Mouse (Mus musculus) kidney, adult 2 months (tissue): Measurements from ENCODE around the gene Grap2. TPM values are rescaled to one million over a fixed set of nuclear protein-coding genes. Genes with fewer than 3 reads are reported as not detected.

Experiments
- DNase-seq: peaks from one replicate; pipeline ENCODE4 v3.0.0; 2021
- H3K27ac ChIP-seq: fragments of 200-500 bp; 2 replicates; pipeline ENCODE4 v1.5.1; 2012; ENCODE audit warnings: low read depth, low read length, control low read depth, inconsistent platforms; ENCODE audit not compliant: insufficient read depth
- H3K27me3 ChIP-seq: fragments of 200-500 bp; replicated peaks from 2 replicates; pipeline ENCODE4 v1.6.1; 2012; ENCODE audit warnings: mild to moderate bottlenecking, moderate library complexity, low read length, inconsistent platforms; ENCODE audit not compliant: control insufficient read depth, insufficient read depth
- H3K36me3 ChIP-seq: fragments of 200-500 bp; 2 replicates; pipeline ENCODE4 v1.6.1; 2012; ENCODE audit warnings: mild to moderate bottlenecking, moderate library complexity, low read length, inconsistent platforms; ENCODE audit not compliant: control insufficient read depth, insufficient read depth
- H3K4me1 ChIP-seq: fragments of 200-500 bp; 2 replicates; pipeline ENCODE4 v1.6.1; 2011; ENCODE audit warnings: low read length; ENCODE audit not compliant: control insufficient read depth, insufficient read depth
- H3K4me3 ChIP-seq: fragments of 200-500 bp; 2 replicates; pipeline ENCODE4 v1.5.1; 2011; ENCODE audit warnings: mild to moderate bottlenecking, low read depth, low read length, control low read depth; ENCODE audit not compliant: insufficient read depth
- CTCF ChIP-seq: fragments of 200-500 bp; conservative IDR thresholded peaks from 2 replicates; pipeline ENCODE4 v1.5.1; 2011; ENCODE audit warnings: low read depth, mild to moderate bottlenecking, control low read depth, low read length, moderate library complexity, mixed read lengths; ENCODE audit not compliant: insufficient read depth, insufficient read length
- POLR2A ChIP-seq: fragments of 200-500 bp; IDR thresholded peaks from one replicate; pipeline ENCODE4 v1.6.1; 2011; ENCODE audit warnings: low read depth, low read length, control low read depth
- WGBS: fragments of 180-500 bp; shearing (Covaris S2); methylation state at CpG from one replicate; pipeline ENCODE4 v1.1.7; 2018; 5-methylcytosine and 5-hydroxymethylcytosine counted together
- polyA plus RNA-seq: library from polyadenylated mRNA; depleted of rRNA; stranded (reverse); fragments of >200 nt; gene quantifications from 2 replicates; pipeline ENCODE4 v1.2.3, GENCODE M21; 2012

The Grap2 gene
- polyA plus RNA-seq, 1 experiment: 2.5 TPM

DNA sequence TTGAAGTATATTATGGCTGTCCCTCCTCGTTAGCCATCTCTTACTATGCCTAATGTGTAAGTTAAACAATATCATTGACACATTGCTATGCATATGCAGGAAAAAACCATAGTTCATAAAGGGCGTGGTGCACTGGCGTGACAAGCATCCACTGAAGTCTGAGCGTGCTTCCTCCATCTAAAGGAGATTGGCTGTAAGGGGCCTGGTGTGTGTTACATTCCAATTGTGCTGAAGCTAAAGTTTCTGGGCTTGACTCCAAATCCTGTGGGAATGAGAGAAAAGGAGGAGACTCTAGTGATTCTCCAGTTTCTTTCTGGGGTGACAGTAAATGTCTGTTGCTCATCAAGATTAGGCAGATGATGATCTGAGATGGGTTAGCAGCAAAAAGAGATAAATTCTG is 4.7 kb upstream of the Grap2 start:
- 70% methylated on average over 4 of the region's 4 CpGs for WGBS
- TF ChIP-seq POLR2A (no peak), CTCF (no peak)
- H3K36me3 ChIP-seq: no peaks in the 10 kb centered on the region
- H3K27ac ChIP-seq: no peak overlapping the region
- H3K4me1 ChIP-seq: no peaks in the 10 kb centered on the region
- no peaks in the 10 kb centered on the region for H3K27me3 ChIP-seq
- H3K4me3 ChIP-seq: no peak overlapping the region
- no peak for DNase-seq

- TF ChIP-seq POLR2A: no peak
- TF ChIP-seq CTCF: no peak
- WGBS: 61% methylated on average over 7 of the region's 7 CpGs
- no peak overlapping the region for H3K4me3 ChIP-seq
- no peak for DNase-seq
- H3K27ac ChIP-seq: no peak overlapping the region
- H3K36me3 ChIP-seq: no peaks in the 10 kb centered on the region
- no peaks in the 10 kb centered on the region for H3K27me3 ChIP-seq
- no peaks in the 10 kb centered on the region for H3K4me1 ChIP-seq
Observed at GRCm38 (mm10) chr15:80569205-80569604, 3.2 kb upstream of the Grap2 start.

DNA sequence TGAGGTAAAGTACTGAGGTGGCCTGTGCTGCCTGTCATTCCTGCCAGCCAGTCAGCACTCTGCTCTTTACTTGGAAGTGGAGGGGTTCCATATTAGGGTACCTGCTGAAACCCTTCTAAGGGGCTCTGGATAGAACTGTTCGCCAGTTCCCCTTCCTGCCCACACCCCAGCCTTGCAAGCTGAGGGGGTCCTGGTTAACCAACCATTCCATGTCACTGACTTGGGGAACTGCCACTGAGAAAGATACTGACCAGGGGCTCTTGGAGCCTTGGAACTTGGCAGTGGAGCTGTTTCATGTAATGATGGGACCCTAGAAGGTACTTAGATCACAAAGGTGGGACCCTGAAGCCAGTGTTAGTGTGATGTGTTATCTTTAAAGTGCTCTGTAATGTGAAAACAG is 2.2 kb upstream of the Grap2 start:
- no peak overlapping the region for H3K27ac ChIP-seq
- no peaks in the 10 kb centered on the region for H3K36me3 ChIP-seq
- WGBS: 86% methylated on average over 1 of the region's 1 CpGs
- TF ChIP-seq POLR2A (no peak), CTCF (no peak)
- H3K4me1 ChIP-seq: no peaks in the 10 kb centered on the region
- no peak for DNase-seq
- H3K27me3 ChIP-seq: no peaks in the 10 kb centered on the region
- no peak overlapping the region for H3K4me3 ChIP-seq

DNA sequence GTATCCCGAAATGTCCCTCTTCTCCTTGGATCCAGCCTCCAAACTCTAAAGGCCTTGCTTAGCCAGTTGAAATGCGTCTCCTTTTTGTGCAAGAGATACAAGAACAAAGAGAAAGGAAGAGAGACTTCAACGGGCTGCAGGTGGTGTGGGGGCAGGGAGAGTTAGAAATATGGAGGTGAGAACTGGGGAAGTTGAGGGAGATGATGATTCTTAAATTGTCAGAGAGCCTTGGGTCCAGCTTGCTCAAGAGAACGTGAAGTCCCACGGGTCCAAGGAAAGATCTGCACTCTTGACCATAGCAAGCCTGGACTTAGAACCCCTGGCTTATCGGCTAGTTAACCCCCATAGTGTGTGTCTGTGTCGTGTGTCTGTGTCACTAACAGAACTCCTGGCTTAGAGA is 783 bp upstream of the Grap2 start:
- whole genome bisulfite sequencing: 78% methylated on average over 7 of the region's 7 CpGs
- H3K36me3 ChIP-seq: no peaks in the 10 kb centered on the region

DNA sequence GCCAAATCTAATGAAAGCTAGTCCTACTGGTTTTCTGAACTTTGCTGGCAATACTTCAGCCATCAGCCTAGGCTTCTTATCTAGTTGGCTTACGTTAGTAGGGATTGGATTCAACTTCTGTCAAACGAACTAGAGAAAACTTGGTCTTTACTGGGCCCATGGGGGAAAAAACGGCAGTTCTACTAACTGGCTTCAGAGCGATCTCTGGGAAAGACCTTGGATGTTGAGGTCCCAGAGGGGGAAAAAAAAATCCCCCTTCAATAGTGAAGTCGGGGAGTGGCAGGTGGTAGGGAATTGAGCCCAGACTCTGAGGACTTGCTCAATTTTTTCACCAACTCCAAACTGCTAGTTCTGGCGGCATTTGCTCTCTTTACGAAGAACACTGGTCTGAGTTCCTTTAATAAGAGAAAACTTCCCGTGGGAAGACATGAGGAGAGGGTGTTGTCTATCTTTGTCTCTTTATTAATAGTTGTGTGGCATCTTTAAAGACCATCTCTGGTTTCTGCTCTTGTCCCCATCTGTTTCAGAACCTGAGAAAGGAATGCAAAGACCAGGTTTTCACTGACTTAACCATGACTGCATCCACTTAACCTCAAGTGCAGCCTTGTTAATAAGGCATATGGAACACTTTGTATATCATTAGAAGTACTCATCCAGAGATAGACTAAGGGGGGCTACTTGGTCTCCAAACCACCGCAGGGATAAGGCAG is 572 bp downstream of the Grap2 start:
- TF ChIP-seq CTCF (no peak), POLR2A (no peak)
- no peak overlapping the region for H3K4me3 ChIP-seq
- WGBS: 77% methylated on average over 9 of the region's 9 CpGs
- H3K4me1 ChIP-seq: no peaks in the 10 kb centered on the region
- no peaks in the 10 kb centered on the region for H3K36me3 ChIP-seq
- no peak for DNase-seq
- no peak overlapping the region for H3K27ac ChIP-seq
- no peaks in the 10 kb centered on the region for H3K27me3 ChIP-seq

More for the DNA sequence above, 783 bp upstream of the Grap2 start:
- no peak for DNase-seq
- no peak overlapping the region for H3K4me3 ChIP-seq
- H3K27me3 ChIP-seq: no peaks in the 10 kb centered on the region
- H3K27ac ChIP-seq: no peak overlapping the region
- no peak for TF ChIP-seq POLR2A
- no peak for TF ChIP-seq CTCF
- no peaks in the 10 kb centered on the region for H3K4me1 ChIP-seq

DNA sequence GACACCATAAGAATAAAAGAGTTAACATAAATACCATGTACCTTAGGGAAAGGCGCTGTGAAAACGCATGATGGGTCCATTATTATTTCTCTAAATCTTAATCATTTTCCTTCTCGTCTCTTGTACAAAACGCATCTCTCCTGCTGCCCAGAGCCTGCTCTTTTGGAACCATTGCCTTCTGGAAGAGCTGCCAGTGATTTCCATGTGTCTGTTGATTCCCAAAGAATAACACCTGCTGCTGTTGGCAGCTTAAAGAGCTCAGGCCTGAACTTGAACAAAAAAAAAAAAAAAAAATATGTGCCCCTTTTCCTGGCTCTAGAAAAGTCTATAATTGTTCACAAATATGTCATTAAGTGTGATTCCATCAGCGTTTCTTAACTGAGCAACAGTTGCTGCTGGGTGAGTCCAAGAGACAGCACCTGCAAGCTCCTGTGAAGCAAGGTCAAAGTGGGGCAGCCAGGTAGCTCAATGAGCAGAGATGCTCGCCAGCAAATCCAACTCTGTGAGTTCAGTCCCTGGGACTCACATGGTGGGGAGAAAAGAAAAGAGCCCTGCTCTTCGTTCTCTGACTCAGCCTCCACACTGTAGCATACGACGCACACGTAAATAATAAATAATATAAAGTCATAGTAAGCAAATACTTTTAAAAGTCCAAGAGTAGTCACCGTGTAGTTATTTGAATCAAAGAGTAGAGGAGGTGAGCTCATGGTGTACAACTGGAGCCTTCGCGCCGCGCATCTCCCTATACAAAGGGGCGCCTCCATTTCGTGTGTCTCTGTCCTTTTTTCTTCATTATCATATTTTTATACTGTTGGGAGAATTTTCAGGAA is 2.0 kb downstream of the Grap2 start:
- Histone ChIP-seq H3K27me3 (no peaks in the 10 kb centered on the region), H3K4me1 (no peaks in the 10 kb centered on the region), H3K4me3 (no peak overlapping the region), H3K27ac (no peak overlapping the region), H3K36me3 (no peaks in the 10 kb centered on the region)
- 95% methylated on average over 17 of the region's 17 CpGs for WGBS
- TF ChIP-seq CTCF (no peak), POLR2A (no peak)
- no peak for DNase-seq

GRCm38 (mm10) chr15:80575817-80576370 is 3.5 kb downstream of the Grap2 start:
- no peak for DNase-seq
- H3K36me3 ChIP-seq: no peaks in the 10 kb centered on the region
- H3K4me1 ChIP-seq: no peaks in the 10 kb centered on the region
- 91% methylated on average over 13 of the region's 13 CpGs for WGBS
- H3K4me3 ChIP-seq: no peak overlapping the region
- no peaks in the 10 kb centered on the region for H3K27me3 ChIP-seq
- no peak overlapping the region for H3K27ac ChIP-seq
- TF ChIP-seq POLR2A (no peak), CTCF (no peak)
